Mouse (Mus musculus): ENCODE measurements around the gene Vax2.

Vax2 gene

GRCm38 (mm10) chr6:83711067-83711675, at the start of gene Vax2:
Gene Vax2 (plus strand): TSS chr6:83711264.
- DNase-seq (ENCODE audit: low read depth in 1 of 2, low spot score in 2 of 2), result no peak

DNA sequence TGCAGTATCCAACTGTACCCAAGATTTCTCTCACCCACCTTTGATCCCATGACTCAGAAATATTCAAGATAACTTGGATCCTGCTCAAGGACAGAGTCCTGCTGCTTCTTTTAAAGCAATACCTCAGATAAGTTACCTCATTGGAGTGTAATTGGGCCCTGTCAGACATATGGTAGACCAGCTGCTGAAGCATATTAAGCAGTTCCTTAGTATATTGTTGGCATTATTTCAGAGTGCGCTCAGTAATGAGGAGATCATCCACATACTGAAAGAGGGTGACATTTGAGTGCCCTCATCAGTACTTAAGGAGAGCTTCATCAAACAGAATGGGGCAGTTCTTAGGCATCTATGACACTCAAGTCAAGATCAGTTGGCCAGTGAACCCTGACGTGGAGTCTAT, 46.1 kb upstream of the Vax2 start:
- no peak for DNase-seq (ENCODE audit: low read depth in 1 of 2, low spot score in 2 of 2)

DNA sequence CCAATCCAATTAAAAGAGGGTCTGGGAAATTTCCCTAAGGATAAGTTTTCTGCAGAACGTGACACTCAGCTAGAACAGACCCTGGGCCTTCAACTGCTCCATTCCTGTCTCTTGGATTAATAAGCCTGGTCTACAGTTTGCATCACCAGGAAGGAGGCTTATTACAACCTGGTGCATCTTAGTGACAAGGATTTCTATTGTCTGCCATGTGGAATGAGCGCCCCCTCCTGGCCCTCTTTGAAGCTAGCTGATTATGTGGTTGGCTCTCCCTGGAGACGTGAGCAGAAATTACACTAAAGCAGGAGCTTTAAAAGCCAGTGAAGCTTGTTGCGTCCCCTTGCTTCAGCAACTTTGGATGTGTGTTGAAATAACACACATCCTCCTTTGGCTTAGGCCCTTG, 37.7 kb upstream of the Vax2 start:
- peak in 1 of 2 experiments; percentile 19 for DNase-seq (ENCODE audit: low read depth in 1 of 2, low spot score in 2 of 2)

DNA sequence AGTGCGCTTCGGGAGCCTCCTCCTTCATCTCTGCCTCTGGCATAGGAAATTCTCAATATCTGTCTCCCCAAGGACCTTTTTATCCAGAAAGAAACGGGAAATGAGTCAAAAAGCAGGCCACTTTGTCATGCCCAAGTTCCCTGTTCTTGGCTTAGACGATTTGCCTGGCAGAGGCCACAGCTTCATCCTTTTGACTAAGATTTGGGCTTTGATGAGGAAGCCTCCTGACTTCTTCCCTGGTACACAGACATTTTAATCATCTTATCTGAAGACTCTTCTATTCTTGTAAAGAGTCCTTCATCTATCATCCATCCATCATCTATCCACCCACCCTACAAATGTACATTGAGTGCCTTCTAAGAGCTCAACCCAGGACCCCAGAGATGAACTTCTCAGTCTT, 33.3 kb upstream of the Vax2 start, which contains the start of gene Cd207:
Cd207 (minus strand) TSS at position 101 of the 400 bp plus-strand sequence.
- no peak for DNase-seq (ENCODE audit: low read depth in 1 of 2, low spot score in 2 of 2)

- no peak for DNase-seq (ENCODE audit: low read depth in 1 of 2, low spot score in 2 of 2)
Observed at GRCm38 (mm10) chr6:83689374-83689773, 21.7 kb upstream of the Vax2 start.

DNA sequence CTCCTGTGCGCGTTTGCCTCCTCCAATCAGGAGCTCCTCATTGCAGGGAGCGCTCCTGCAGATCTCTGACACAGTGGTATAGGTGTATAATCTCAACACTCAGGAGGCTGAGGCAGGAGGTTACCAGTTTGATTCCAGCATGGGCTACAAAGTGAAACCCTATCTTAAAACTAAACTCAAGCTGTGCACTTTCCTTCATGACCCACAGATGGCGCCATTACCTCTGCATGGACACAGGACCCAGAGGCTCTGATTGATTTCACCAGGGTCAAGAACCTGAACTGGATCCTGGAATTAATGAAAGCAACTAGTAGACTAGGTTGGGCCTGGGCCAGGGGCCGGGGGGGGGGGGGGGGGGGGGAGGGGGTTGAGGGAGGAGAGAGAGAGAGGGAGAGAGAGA, 20.8 kb upstream of the Vax2 start:
- DNase-seq (ENCODE audit: low read depth in 1 of 2, low spot score in 2 of 2), result no peak

- DNase-seq (ENCODE audit: low read depth in 1 of 2, low spot score in 2 of 2), result no peak
Observed at GRCm38 (mm10) chr6:83690936-83691335, 20.1 kb upstream of the Vax2 start.

GRCm38 (mm10) chr6:83692962-83693361, 18.1 kb upstream of the Vax2 start:
- no peak for DNase-seq (ENCODE audit: low read depth in 1 of 2, low spot score in 2 of 2)

DNA sequence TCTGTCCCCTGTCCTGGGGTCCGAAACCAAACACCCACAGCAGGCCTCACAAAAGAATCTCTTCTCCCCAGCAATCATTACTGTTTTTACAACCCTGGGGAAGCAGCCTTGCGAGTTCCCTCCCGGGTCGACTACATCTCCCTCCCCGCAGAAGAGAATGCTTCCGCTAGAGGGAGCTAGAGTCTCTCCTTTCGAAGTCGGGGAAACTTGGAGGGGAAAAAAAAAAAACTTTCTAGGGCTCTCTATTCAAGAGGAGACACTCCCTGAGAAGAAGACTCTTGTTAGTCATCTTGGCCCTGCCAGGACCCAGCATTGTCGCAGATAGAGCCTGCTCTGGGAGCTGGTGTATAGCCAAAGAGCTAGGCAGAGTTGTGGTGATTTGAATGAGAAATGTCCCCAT, 17.2 kb upstream of the Vax2 start:
- DNase-seq (ENCODE audit: low read depth in 1 of 2, low spot score in 2 of 2), result no peak

- no peak for DNase-seq (ENCODE audit: low read depth in 1 of 2, low spot score in 2 of 2)
Observed at GRCm38 (mm10) chr6:83695731-83696130, 15.3 kb upstream of the Vax2 start.

DNA sequence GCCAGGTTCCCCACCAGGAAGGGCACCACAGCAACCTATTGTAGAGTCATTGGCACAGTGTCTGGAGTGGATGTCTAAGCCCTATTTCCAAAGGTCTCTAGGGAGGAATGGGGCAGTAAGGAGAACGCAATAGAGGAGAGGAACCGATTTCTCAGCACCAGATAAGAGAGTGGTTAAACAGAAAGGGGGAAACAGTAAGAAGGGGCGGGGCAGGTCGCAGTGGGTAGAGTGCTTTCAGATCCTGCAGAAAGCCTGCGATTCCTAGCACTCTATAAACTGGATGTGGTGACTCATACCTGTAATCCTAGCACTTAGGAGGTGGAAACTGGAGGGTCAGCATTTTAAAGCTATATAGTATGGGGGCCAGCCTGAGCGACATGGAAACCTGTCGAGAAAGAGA, 14.4 kb upstream of the Vax2 start:
- no peak for DNase-seq (ENCODE audit: low read depth in 1 of 2, low spot score in 2 of 2)

- DNase-seq (ENCODE audit: low read depth in 1 of 2, low spot score in 2 of 2), result no peak
Observed at GRCm38 (mm10) chr6:83697932-83698331, 13.1 kb upstream of the Vax2 start.

GRCm38 (mm10) chr6:83699971-83700370, 11.1 kb upstream of the Vax2 start:
- DNase-seq (ENCODE audit: low read depth in 1 of 2, low spot score in 2 of 2), result no peak

DNA sequence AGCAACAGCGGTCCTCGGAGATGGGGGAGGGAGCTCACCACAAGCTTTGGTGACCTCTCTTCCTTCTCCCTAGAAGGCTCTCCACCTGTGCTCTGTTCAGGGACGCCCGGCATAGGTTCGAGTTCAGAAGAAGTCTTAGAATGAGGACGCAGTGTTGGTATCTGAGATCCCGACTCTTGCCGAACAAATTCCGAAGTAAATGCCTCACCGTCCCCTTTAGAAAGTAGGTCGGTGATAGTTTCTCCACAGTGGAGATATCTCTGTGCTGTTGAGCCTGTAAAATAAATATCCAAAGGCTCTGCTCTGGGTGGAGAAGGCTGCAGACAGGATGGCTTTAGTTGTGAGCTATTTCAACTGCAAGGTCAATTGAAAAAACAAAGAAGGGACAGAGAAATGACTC, 10.1 kb upstream of the Vax2 start:
- DNase-seq (ENCODE audit: low read depth in 1 of 2, low spot score in 2 of 2), result no peak

DNA sequence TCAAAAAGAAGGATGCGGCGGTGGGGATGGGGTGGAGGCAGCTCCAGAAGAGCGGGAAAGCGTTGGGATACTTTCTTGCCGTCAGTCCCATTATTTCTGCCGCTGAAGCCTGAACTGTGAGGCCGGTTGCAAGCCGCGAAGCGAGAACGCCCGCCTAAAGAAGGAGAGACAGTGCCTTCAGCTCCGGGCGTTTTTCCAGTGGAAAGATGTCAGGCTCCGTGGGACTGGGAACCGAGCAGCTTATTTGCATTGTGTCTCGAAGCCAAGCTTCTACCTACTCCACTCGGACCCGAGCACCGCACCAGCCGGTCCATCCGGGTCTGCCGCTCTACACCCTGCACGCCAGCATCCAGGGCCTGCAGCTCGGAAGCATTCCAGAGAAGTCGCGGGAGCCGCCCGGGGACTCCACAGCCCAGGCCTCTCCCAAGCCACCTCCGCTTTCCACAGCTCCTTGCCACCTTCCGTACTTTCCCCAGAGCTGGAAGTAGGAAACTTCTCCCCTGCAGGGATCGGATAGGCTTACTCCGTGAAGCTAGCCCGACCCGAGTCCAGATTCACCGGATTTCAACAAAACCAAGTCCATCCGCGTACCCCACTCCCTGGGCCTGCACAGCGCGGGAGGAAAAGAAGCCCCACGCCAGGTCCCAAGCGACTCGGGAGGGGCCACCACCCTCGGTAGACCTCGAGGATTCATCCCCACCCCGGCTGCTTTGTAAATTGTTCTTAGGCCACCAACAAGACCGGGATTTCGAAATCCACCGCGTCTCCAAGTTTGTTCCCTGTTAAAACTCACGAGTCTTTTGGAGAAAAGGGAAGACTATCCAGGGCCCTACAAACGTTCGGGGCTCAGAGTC, 8.7 kb upstream of the Vax2 start:
- no peak for DNase-seq (ENCODE audit: low read depth in 1 of 2, low spot score in 2 of 2)

- DNase-seq (ENCODE audit: low read depth in 1 of 2, low spot score in 2 of 2), result no peak
Observed at GRCm38 (mm10) chr6:83703000-83703721, 7.9 kb upstream of the Vax2 start.

GRCm38 (mm10) chr6:83703722-83704078, 7.4 kb upstream of the Vax2 start:
- DNase-seq (ENCODE audit: low read depth in 1 of 2, low spot score in 2 of 2), result no peak

GRCm38 (mm10) chr6:83704294-83704693, 6.8 kb upstream of the Vax2 start:
- no peak for DNase-seq (ENCODE audit: low read depth in 1 of 2, low spot score in 2 of 2)

DNA sequence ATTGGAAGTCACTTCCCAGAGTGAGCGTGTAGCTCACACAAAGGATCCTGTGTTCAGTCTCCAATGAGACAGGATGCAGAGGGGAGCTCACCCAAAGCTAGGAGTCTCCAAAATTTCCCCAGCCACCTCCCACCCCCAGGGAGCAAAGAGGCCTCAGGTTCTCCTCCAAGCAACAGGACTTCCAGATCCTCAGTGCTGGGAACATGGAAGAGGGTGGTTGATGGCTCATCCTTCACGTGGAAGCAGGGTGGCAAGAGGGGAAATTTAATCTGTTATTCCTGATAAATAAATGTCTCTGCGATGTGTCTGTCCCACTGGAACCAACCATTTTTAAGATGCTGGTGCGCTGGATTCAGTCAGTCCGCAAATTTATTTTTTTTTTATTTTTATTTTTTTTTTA, 6.4 kb upstream of the Vax2 start:
- no peak for DNase-seq (ENCODE audit: low read depth in 1 of 2, low spot score in 2 of 2)

DNA sequence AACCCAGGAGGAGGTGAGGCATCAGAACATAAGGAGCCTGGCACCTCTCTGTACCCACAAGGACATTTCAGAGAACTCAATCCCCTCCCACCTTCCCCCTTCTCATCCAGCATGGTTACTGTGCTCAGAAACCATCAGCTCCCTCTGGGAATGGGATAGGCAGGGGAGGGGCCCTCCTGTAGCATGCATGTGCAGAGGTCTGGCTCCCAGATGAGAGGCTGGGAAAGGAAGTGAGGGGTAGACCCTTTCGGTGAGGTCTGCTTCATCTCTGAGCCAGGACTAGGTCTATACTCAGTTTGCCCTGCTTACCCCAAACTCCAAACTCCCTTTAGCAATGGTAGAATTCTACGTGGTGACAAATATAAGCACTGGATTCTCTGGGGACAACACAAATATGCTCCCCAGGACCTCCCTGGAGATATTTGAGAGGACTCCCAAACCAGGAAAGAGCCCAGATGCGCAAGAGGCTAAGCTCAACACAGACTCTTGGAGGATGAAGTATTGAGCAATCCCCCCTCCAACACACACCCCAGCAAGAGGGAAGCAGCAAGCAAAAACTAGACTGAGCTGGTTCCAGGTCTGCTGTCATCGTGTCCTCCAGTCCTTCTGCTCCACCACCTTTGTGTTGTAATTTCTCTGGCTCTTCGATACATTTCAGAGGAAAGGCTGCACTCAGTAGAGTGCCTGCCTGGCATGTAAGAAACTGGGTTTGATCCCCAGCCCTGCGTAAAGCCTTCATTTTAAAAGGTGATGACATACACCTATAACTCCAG, 3.1 kb upstream of the Vax2 start:
- DNase-seq (ENCODE audit: low read depth in 1 of 2, low spot score in 2 of 2), result no peak

DNA sequence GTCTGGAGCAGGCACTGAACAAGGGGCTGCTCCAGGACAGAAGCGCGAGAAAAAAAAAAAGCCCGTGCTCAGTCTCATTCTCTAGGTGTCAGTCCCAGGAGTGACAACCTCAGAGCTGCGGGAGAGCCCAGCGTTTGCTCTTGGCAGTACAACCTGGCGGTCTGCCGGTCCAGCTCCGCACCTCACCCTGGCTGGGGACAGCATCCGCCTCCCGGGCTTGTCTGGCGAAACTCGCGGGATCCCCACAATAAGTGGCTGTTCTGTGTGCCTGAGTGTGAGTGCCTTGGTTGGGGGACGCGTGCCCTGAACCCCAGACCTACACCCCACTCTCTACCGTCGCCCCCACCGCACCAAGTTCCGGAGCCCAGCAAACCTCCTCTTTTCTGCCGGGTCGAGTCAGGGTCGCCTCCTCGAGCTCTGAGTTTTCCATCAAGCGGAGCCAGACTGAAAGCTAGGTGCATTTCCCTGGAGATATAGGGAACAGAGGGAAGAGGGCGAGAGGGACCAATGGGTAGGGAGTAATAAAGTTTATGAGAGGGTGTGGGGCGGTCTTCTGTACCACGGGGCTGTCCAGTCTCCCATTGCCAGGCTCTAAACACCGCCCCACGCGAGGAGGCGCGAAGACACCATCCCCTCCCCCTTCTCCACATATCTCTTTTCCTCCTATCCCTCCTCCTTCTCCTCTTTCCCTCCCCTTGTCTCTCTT, 550 bp upstream of the Vax2 start:
- DNase-seq (ENCODE audit: low read depth in 1 of 2, low spot score in 2 of 2), result no peak

All from monocyte, adult 2 months (primary cell).